Mouse (Mus musculus) limb, embryonic 10.5 days (tissue): Measurements from ENCODE around the gene Hdc. TPM values are rescaled to one million over a fixed set of nuclear protein-coding genes. Genes with fewer than 3 reads are reported as not detected.

Source experiments
- polyA plus RNA-seq: library from polyadenylated mRNA; unstranded; fragments of >200 nt; fragmentation: Nextera tagmentation; extraction: Ambion mirVana; gene quantifications from 2 replicates; pipeline ENCODE4 v1.2.1, GENCODE M21; 2016

The Hdc gene
- polyA plus RNA-seq, 1 experiment from 2014 or later = 0.31 TPM

Other genes with a start within 250 kb of the Hdc start
- 0.03 and 0.08 TPM in 2 replicates for gene Atp8b4, start 118.6 kb downstream of the Hdc start, polyA plus RNA-seq
- gene Slc27a2, start 66.9 kb downstream of the Hdc start, polyA plus RNA-seq = 0.11 and 0.26 TPM in 2 replicates
- 92.0 and 103 TPM in 2 replicates for gene Gabpb1, start 57.0 kb upstream of the Hdc start, polyA plus RNA-seq
- 40.5 and 43.6 TPM in 2 replicates for gene Usp8, start 88.0 kb upstream of the Hdc start, polyA plus RNA-seq
- gene Usp50, start 164.2 kb upstream of the Hdc start, polyA plus RNA-seq = 1.8 and 2.2 TPM in 2 replicates